Mouse (Mus musculus): ENCODE data around the gene Vsnl1.

The Vsnl1 gene

GRCm38 (mm10) chr12:11279886-11280285 lies 156.5 kb downstream of the Vsnl1 start:
- DNase-seq (ENCODE audit: low read depth, low spot score): no peak

GRCm38 (mm10) chr12:11277207-11277606 lies 159.2 kb downstream of the Vsnl1 start:
- DNase-seq (ENCODE audit: low read depth, low spot score): no peak

GRCm38 (mm10) chr12:11276632-11277031 lies 159.8 kb downstream of the Vsnl1 start:
- no peak for DNase-seq (ENCODE audit: low read depth, low spot score)

Measured in retina, postnatal 7 days (tissue).